Mouse (Mus musculus) gastrocnemius, postnatal 10 days (tissue): ENCODE results near the gene Defb46. TPM values are rescaled to one million over a fixed set of nuclear protein-coding genes. Genes with fewer than 3 reads are reported as not detected.

Experiments
- DNase-seq: peaks from one replicate; pipeline ENCODE4 v3.0.0; 2021; ENCODE audit warnings: mixed read lengths
- long read RNA-seq, 2 experiments: library from polyadenylated mRNA; stranded (forward); transcript quantifications; one replicate each; pipeline ENCODE4 v2.0.0; 2021
- total RNA-seq, 2 experiments: library from RNA; stranded (reverse); gene quantifications; 2 replicates each; pipeline ENCODE4 v1.2.3; 2021

Gene Defb46
- total RNA-seq: not detected
- long read RNA-seq, experiment 1: 0 reads
- long read RNA-seq, experiment 2: 0 reads

GRCm38 (mm10) chr8:19239616-19240015 lies at the start of gene Defb46:
Defb46 (plus strand) TSS chr8:19239916.
- DNase-seq: no peak

- DNase-seq: no peak
Measured at GRCm38 (mm10) chr8:19225161-19225560, 14.6 kb upstream of the Defb46 start, which contains the start of gene Defb6. Defb6 (plus strand) TSS chr8:19225478.

GRCm38 (mm10) chr8:19238101-19238500 lies 1.6 kb upstream of the Defb46 start:
- DNase-seq: no peak

- no peak for DNase-seq
Measured at GRCm38 (mm10) chr8:19247280-19247679, 7.6 kb downstream of the Defb46 start, which contains the start of gene Defb5. Defb5 (plus strand) TSS chr8:19247580.

- no peak for DNase-seq
Measured at GRCm38 (mm10) chr8:19258136-19258535, 18.4 kb downstream of the Defb46 start.

- no peak for DNase-seq
Measured at GRCm38 (mm10) chr8:19259667-19260066, 20.0 kb downstream of the Defb46 start.

Other genes starting within 250 kb of the Defb46 start
- gene Defb37, start 248.9 kb upstream of the Defb46 start, total RNA-seq: not detected
- gene Defb38, start 213.3 kb upstream of the Defb46 start, total RNA-seq: not detected
- not detected for gene Defb39, start 175.1 kb upstream of the Defb46 start, total RNA-seq
- not detected for gene Defb12, start 125.1 kb upstream of the Defb46 start, total RNA-seq
- not detected for gene Defb34, start 116.2 kb upstream of the Defb46 start, total RNA-seq
- gene Gm45826, start 99.1 kb upstream of the Defb46 start, total RNA-seq: not detected
- not detected for gene Defb14, start 45.6 kb upstream of the Defb46 start, total RNA-seq
- gene Defb4, start 41.2 kb upstream of the Defb46 start, total RNA-seq: not detected
- not detected for gene Defb6, start 14.4 kb upstream of the Defb46 start, total RNA-seq
- gene Defb5, start 7.7 kb downstream of the Defb46 start, total RNA-seq: not detected
- not detected for gene Defb3, start 53.4 kb downstream of the Defb46 start, total RNA-seq
- not detected for gene Defb8, start 207.7 kb downstream of the Defb46 start, total RNA-seq